Mouse (Mus musculus) kidney, adult 2 months (tissue): ENCODE results near the gene Tmem171. TPM values are rescaled to one million over a fixed set of nuclear protein-coding genes. Genes with fewer than 3 reads are reported as not detected.

Experiments
- DNase-seq: peaks from one replicate; pipeline ENCODE4 v3.0.0; 2021
- H3K27ac ChIP-seq: fragments of 200-500 bp; 2 replicates; pipeline ENCODE4 v1.5.1; 2012; ENCODE audit warnings: low read depth, low read length, control low read depth, inconsistent platforms; ENCODE audit not compliant: insufficient read depth
- H3K27me3 ChIP-seq: fragments of 200-500 bp; replicated peaks from 2 replicates; pipeline ENCODE4 v1.6.1; 2012; ENCODE audit warnings: mild to moderate bottlenecking, moderate library complexity, low read length, inconsistent platforms; ENCODE audit not compliant: control insufficient read depth, insufficient read depth
- H3K36me3 ChIP-seq: fragments of 200-500 bp; 2 replicates; pipeline ENCODE4 v1.6.1; 2012; ENCODE audit warnings: mild to moderate bottlenecking, moderate library complexity, low read length, inconsistent platforms; ENCODE audit not compliant: control insufficient read depth, insufficient read depth
- H3K4me1 ChIP-seq: fragments of 200-500 bp; 2 replicates; pipeline ENCODE4 v1.6.1; 2011; ENCODE audit warnings: low read length; ENCODE audit not compliant: control insufficient read depth, insufficient read depth
- H3K4me3 ChIP-seq: fragments of 200-500 bp; 2 replicates; pipeline ENCODE4 v1.5.1; 2011; ENCODE audit warnings: mild to moderate bottlenecking, low read depth, low read length, control low read depth; ENCODE audit not compliant: insufficient read depth
- CTCF ChIP-seq: fragments of 200-500 bp; conservative IDR thresholded peaks from 2 replicates; pipeline ENCODE4 v1.5.1; 2011; ENCODE audit warnings: low read depth, mild to moderate bottlenecking, control low read depth, low read length, moderate library complexity, mixed read lengths; ENCODE audit not compliant: insufficient read depth, insufficient read length
- POLR2A ChIP-seq: fragments of 200-500 bp; IDR thresholded peaks from one replicate; pipeline ENCODE4 v1.6.1; 2011; ENCODE audit warnings: low read depth, low read length, control low read depth
- WGBS: fragments of 180-500 bp; shearing (Covaris S2); methylation state at CpG from one replicate; pipeline ENCODE4 v1.1.7; 2018; 5-methylcytosine and 5-hydroxymethylcytosine counted together
- polyA plus RNA-seq: library from polyadenylated mRNA; depleted of rRNA; stranded (reverse); fragments of >200 nt; gene quantifications from 2 replicates; pipeline ENCODE4 v1.2.3, GENCODE M21; 2012

Tmem171 gene
- polyA plus RNA-seq, 1 experiment = 25.5 TPM

- WGBS = 95% methylated on average over 4 of the region's 4 CpGs
- TF ChIP-seq CTCF = no peak
- TF ChIP-seq POLR2A = no peak
- Histone ChIP-seq H3K36me3 (no peaks in the 10 kb centered on the region), H3K4me3 (no peak overlapping the region), H3K27ac (no peak overlapping the region), H3K4me1 (peaks cover 2% of the 10 kb centered on the region; the same call in 1 of the 2 replicates), H3K27me3 (no peaks in the 10 kb centered on the region)
- no peak for DNase-seq
Observed at GRCm38 (mm10) chr13:98662173-98662675, 32.4 kb downstream of the Tmem171 start.

- TF ChIP-seq CTCF (no peak), POLR2A (no peak)
- H3K4me3 ChIP-seq = no peak overlapping the region
- H3K27ac ChIP-seq = peak overlapping the region; percentile 73; the same call in 1 of the 2 replicates
- no peaks in the 10 kb centered on the region for H3K36me3 ChIP-seq
- DNase-seq = peak; percentile 88
- peaks cover 6% of the 10 kb centered on the region; the same call in 1 of the 2 replicates for H3K4me1 ChIP-seq
- 79% methylated on average over 16 of the region's 16 CpGs for WGBS
- H3K27me3 ChIP-seq = no peaks in the 10 kb centered on the region
Observed at GRCm38 (mm10) chr13:98656034-98656471, 38.6 kb downstream of the Tmem171 start.

- H3K27me3 ChIP-seq = no peaks in the 10 kb centered on the region
- H3K27ac ChIP-seq = no peak overlapping the region
- TF ChIP-seq POLR2A = no peak
- no peak for TF ChIP-seq CTCF
- 93% methylated on average over 4 of the region's 4 CpGs for WGBS
- DNase-seq = no peak
- H3K36me3 ChIP-seq = no peaks in the 10 kb centered on the region
- H3K4me1 ChIP-seq = peaks cover 6% of the 10 kb centered on the region; the same call in 1 of the 2 replicates
- H3K4me3 ChIP-seq = no peak overlapping the region
Observed at GRCm38 (mm10) chr13:98655346-98655745, 39.3 kb downstream of the Tmem171 start.

- Histone ChIP-seq H3K4me1 (peaks cover 6% of the 10 kb centered on the region; the same call in 1 of the 2 replicates), H3K27me3 (no peaks in the 10 kb centered on the region), H3K36me3 (no peaks in the 10 kb centered on the region), H3K27ac (no peak overlapping the region), H3K4me3 (no peak overlapping the region)
- 84% methylated on average over 10 of the region's 10 CpGs for WGBS
- DNase-seq = no peak
- TF ChIP-seq POLR2A (no peak), CTCF (no peak)
Observed at GRCm38 (mm10) chr13:98654129-98654939, 40.3 kb downstream of the Tmem171 start.

GRCm38 (mm10) chr13:98652194-98652593 lies 42.4 kb downstream of the Tmem171 start:
- no peak for TF ChIP-seq POLR2A
- TF ChIP-seq CTCF = no peak
- Histone ChIP-seq H3K4me1 (peaks cover 15% of the 10 kb centered on the region), H3K27me3 (no peaks in the 10 kb centered on the region), H3K27ac (peak overlapping the region; percentile 76; the same call in 1 of the 2 replicates), H3K4me3 (no peak overlapping the region), H3K36me3 (no peaks in the 10 kb centered on the region)
- no peak for DNase-seq
- WGBS = 72% methylated on average over 2 of the region's 2 CpGs

- peak; percentile 69 for DNase-seq
- Histone ChIP-seq H3K27ac (peak overlapping the region; percentile 76), H3K36me3 (no peaks in the 10 kb centered on the region), H3K4me3 (no peak overlapping the region), H3K4me1 (peaks cover 14% of the 10 kb centered on the region), H3K27me3 (no peaks in the 10 kb centered on the region)
- 24% methylated on average over 17 of the region's 17 CpGs for WGBS
- TF ChIP-seq POLR2A = no peak
- no peak for TF ChIP-seq CTCF
Observed at GRCm38 (mm10) chr13:98651228-98651977, 43.2 kb downstream of the Tmem171 start.

GRCm38 (mm10) chr13:98647775-98648568 lies 46.7 kb downstream of the Tmem171 start:
- Histone ChIP-seq H3K4me1 (peaks cover 9% of the 10 kb centered on the region), H3K27me3 (no peaks in the 10 kb centered on the region), H3K4me3 (no peak overlapping the region), H3K36me3 (no peaks in the 10 kb centered on the region), H3K27ac (peak overlapping the region; percentile 58; the same call in 1 of the 2 replicates)
- TF ChIP-seq POLR2A (no peak), CTCF (no peak)
- peak; percentile 67 for DNase-seq
- 49% methylated on average over 22 of the region's 22 CpGs for WGBS
